Mouse (Mus musculus) liver, embryonic 16.5 days (tissue): ENCODE data around the gene Teddm1b. TPM values are rescaled to one million over a fixed set of nuclear protein-coding genes. Genes with fewer than 3 reads are reported as not detected.
"Not testable (repeated sequence)": the region's sequence is repeated elsewhere in the genome, so short reads cannot be mapped to it uniquely, and the experiment has no call there.

Experiments used
- ATAC-seq: fragments of 200-750 bp; cut with Nextera tagmentation; 2 replicates; pipeline ENCODE4 v1.8.0; 2017; ENCODE audit warnings: low read depth, mild to moderate bottlenecking, moderate number of reproducible peaks, moderate library complexity
- H3K27ac ChIP-seq: fragments of 300-500 bp; sonication (generic); 2 replicates; pipeline ENCODE4 v1.5.1; 2014; ENCODE audit warnings: mild to moderate bottlenecking, low read length
- H3K27me3 ChIP-seq: fragments of 300-500 bp; sonication (generic); 2 replicates; pipeline ENCODE4 v1.6.1; 2014; ENCODE audit warnings: low read depth, low read length, mixed read lengths; ENCODE audit not compliant: control insufficient read depth, insufficient read depth
- H3K36me3 ChIP-seq: fragments of 300-500 bp; sonication (generic); 2 replicates; pipeline ENCODE4 v1.6.1; 2014; ENCODE audit warnings: mild to moderate bottlenecking; ENCODE audit not compliant: control insufficient read depth, insufficient read depth
- H3K4me1 ChIP-seq: fragments of 300-500 bp; sonication (generic); 2 replicates; pipeline ENCODE4 v1.6.1; 2014; ENCODE audit warnings: low read depth, low read length, mixed read lengths; ENCODE audit not compliant: control insufficient read depth
- H3K4me2 ChIP-seq: fragments of 300-500 bp; sonication (generic); 2 replicates; pipeline ENCODE4 v1.6.1; 2014; ENCODE audit warnings: low read depth, low read length, mixed read lengths
- H3K4me3 ChIP-seq: fragments of 300-500 bp; sonication (generic); 2 replicates; pipeline ENCODE4 v1.5.1; 2014; ENCODE audit warnings: low read depth, mild to moderate bottlenecking, low read length
- H3K9ac ChIP-seq: fragments of 300-500 bp; sonication (generic); 2 replicates; pipeline ENCODE4 v1.6.1; 2014; ENCODE audit warnings: low read depth, low read length
- H3K9me3 ChIP-seq: fragments of 300-500 bp; sonication (generic); replicated peaks from 2 replicates; pipeline ENCODE4 v1.6.1; 2016; ENCODE audit warnings: low read length; ENCODE audit not compliant: control insufficient read depth
- WGBS: fragments of 180-500 bp; shearing (Covaris S2); extraction: QIAGEN DNeasy Blood & Tissue Kit; methylation state at CpG from one replicate; pipeline ENCODE4 v1.1.7; 2014; ENCODE audit not compliant: insufficient replicate concordance; 5-methylcytosine and 5-hydroxymethylcytosine counted together
- polyA plus RNA-seq: library from polyadenylated mRNA; unstranded; fragments of >200 nt; fragmentation: Nextera tagmentation; extraction: Ambion mirVana; gene quantifications from 2 replicates; pipeline ENCODE4 v1.2.1, GENCODE M21; 2015

The Teddm1b gene
- polyA plus RNA-seq, result 0.08 and 0.09 TPM in 2 replicates

DNA sequence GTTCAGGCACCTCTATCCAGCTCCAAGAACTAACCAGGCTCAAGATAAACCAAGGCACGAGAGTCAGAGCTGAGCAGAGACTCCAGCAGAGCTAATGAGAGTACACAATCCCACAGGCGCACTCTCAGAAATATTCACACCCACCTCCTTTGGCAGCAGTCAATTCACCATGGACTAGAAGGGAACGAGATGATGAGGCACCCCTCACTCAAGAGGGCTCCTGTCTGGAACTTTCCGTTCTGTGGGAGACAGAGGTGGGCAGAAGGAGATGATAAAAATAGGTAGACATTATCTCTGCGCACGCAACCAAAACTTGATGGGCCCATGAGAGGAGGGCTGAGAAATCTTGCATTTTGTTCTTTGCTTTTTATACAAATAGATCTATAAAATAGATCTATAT, at the start of gene Teddm1b:
TSS of gene Teddm1b (plus strand) at position 301 of the 400 bp plus-strand sequence.
- Histone ChIP-seq H3K9ac (no peak within 1 kb of the TSS), H3K27ac (no peak within 1 kb of the TSS), H3K4me1 (no peaks in the 10 kb centered on the region), H3K36me3 (no peaks in the 10 kb centered on the region), H3K4me3 (no peak within 1 kb of the TSS), H3K9me3 (no peaks in the 10 kb centered on the region), H3K27me3 (no peaks in the 10 kb centered on the region), H3K4me2 (no peak within 1 kb of the TSS)
- no peak for ATAC-seq
- WGBS, result 70% methylated on average over 6 of the region's 6 CpGs

DNA sequence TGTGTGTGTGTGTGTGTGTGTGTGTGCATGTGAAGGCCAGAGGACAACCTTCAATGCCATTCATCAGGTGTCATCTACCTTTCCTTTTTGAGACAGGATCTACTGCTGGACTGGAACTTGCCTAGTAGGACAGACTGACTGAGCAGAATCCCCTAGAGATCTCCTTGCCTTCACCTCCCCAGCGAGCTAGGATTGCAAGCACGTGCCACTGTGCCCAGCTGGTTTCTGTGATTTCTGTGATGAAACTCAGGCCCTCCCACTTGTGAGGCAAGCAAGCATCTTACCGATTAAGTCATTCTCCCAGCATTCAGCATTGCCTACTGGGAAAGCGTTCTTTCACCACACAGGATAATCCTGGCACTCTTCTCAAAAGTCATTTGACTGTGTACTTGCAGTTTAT, 43.4 kb upstream of the Teddm1b start:
- Histone ChIP-seq H3K27me3 (no peaks in the 10 kb centered on the region), H3K9me3 (no peaks in the 10 kb centered on the region), H3K36me3 (no peaks in the 10 kb centered on the region), H3K4me1 (no peaks in the 10 kb centered on the region), H3K4me2 (no peak overlapping the region), H3K4me3 (no peak overlapping the region), H3K9ac (no peak overlapping the region), H3K27ac (no peak overlapping the region)
- 66% methylated on average over 4 of the region's 4 CpGs for WGBS
- ATAC-seq, result no peak

DNA sequence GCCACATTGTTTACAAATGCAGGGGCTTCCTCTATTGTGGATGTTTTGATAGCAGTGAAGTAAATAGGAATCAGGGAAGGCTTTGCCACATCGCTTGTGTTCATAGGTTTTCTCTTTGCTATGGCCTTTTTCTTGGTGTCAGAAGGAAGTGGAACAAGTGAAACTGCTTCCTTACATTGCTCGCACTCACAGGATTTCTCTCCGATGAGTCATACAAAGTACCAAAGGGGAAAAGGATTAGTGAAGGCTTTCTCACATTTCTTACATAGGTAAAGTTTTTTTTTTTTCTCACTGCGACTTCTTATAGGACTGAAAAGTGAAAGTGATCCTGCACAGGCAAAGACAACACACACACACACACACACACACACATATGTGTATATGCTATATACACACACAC, 38.1 kb upstream of the Teddm1b start:
- 27% methylated on average over 4 of the region's 4 CpGs for WGBS

DNA sequence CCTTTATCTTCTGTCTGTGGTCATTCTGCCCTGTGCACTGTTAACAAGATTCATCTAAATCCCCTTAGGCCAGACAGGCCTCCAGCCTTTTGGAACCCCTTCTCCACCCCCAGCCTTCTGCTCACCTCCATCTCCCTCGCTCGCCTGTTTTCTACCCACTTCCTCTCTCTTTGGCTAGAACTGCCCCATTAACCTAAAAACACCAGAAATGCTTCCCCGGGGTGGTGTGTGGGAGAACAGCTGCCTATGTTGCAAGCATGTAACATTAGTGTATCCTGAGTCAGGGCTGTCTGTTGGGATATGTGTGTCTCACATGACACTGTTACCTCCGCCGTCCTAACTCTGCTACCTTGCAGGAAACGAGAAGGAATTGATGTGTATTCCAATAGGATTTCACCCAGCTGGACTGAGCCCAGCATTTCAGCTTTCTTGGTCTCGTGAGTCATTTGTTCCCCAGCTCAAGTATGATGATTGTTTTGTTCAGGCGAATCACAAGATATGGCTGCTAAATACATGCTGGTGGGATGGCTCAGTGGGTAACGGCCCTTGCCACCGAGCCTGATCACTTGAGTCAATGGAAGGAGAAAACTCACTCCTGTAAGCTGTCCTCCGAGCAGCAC, 31.9 kb upstream of the Teddm1b start:
- Histone ChIP-seq H3K9me3 (no peaks in the 10 kb centered on the region), H3K4me1 (no peaks in the 10 kb centered on the region), H3K4me3 (no peak overlapping the region), H3K27ac (no peak overlapping the region), H3K4me2 (no peak overlapping the region), H3K9ac (no peak overlapping the region), H3K36me3 (no peaks in the 10 kb centered on the region), H3K27me3 (no peaks in the 10 kb centered on the region)
- no peak for ATAC-seq
- WGBS, result 59% methylated on average over 11 of the region's 11 CpGs

More for the DNA sequence above, 38.1 kb upstream of the Teddm1b start:
- Histone ChIP-seq H3K9me3 (no peaks in the 10 kb centered on the region), H3K4me1 (no peaks in the 10 kb centered on the region), H3K27ac (no peak overlapping the region), H3K4me2 (no peak overlapping the region), H3K4me3 (no peak overlapping the region), H3K27me3 (no peaks in the 10 kb centered on the region), H3K36me3 (no peaks in the 10 kb centered on the region), H3K9ac (no peak overlapping the region)
- no peak for ATAC-seq

DNA sequence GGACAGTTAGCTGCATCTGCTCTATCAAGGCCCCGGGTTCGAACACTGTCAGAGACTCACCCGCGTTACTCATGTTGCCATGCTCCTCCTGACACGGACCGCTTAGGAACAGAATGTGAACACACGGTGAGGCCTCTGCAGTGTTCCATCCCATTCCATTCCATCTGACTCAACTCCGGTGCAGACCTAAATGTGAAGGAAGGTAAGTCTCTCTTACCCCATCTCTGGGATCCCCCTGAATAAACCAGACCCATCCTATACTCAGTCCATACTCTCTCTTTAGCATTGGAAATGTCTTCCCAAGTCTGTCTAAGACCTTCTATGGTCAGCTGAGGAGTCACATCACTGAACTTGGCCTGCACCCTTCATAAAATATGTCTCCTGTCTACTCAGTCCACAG, 30.1 kb upstream of the Teddm1b start, which contains the start of gene Rgsl1:
TSS of gene Rgsl1 (minus strand) at position 101 of the 400 bp plus-strand sequence.
- H3K9ac ChIP-seq, result no peak within 1 kb of the TSS
- no peak for ATAC-seq
- no peaks in the 10 kb centered on the region for H3K9me3 ChIP-seq
- H3K27ac ChIP-seq, result no peak within 1 kb of the TSS
- no peaks in the 10 kb centered on the region for H3K4me1 ChIP-seq
- H3K27me3 ChIP-seq, result no peaks in the 10 kb centered on the region
- WGBS, result 79% methylated on average over 8 of the region's 8 CpGs
- H3K4me3 ChIP-seq, result no peak within 1 kb of the TSS
- no peak within 1 kb of the TSS for H3K4me2 ChIP-seq
- H3K36me3 ChIP-seq, result no peaks in the 10 kb centered on the region

DNA sequence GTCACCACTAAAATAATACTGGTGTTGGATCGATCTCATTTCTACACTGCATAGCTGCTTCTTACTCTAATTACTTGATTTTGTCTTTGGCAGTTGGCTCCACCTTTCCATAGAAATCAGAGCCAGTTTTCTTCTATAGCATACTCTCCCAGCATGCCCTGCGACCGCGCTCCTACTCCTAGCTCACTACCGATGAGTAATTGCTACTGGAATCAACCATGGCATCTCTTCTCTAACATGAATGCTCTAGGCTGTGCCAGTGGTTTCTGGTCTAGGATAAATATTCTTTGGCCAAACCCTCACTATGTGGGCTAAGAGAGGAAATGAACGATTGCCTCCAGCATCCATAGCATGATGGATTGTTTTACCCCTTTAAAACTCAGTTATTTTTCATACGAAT, 27.7 kb upstream of the Teddm1b start:
- Histone ChIP-seq H3K27ac (no peak overlapping the region), H3K4me3 (no peak overlapping the region), H3K4me2 (no peak overlapping the region), H3K27me3 (no peaks in the 10 kb centered on the region), H3K9ac (no peak overlapping the region), H3K4me1 (no peaks in the 10 kb centered on the region), H3K9me3 (no peaks in the 10 kb centered on the region), H3K36me3 (no peaks in the 10 kb centered on the region)
- WGBS, result 72% methylated on average over 7 of the region's 7 CpGs
- ATAC-seq, result no peak

DNA sequence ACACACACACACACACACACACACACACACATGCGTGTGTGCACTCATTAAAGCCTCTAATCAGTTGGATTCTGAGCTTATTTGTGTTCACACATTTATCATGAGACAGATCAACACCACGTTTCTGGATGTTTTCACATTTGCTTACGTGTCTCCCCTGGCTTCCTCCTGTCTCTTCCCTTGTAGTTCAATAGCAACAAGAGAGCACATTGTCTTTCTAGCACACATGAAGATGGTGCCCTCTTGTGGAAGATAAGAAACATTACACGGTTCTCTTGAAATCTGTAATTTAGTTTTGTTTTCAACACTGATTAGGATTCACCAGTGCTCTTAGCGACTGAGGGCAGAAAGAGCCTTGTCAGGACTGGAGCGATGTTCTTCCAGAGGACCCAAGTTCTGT, 27.3 kb upstream of the Teddm1b start:
- H3K4me3 ChIP-seq, result no peak overlapping the region
- H3K9me3 ChIP-seq, result no peaks in the 10 kb centered on the region
- no peak for ATAC-seq
- no peaks in the 10 kb centered on the region for H3K27me3 ChIP-seq
- no peak overlapping the region for H3K4me2 ChIP-seq
- WGBS, result 14% methylated on average over 6 of the region's 6 CpGs
- no peak overlapping the region for H3K27ac ChIP-seq
- no peak overlapping the region for H3K9ac ChIP-seq
- H3K36me3 ChIP-seq, result no peaks in the 10 kb centered on the region
- H3K4me1 ChIP-seq, result no peaks in the 10 kb centered on the region

DNA sequence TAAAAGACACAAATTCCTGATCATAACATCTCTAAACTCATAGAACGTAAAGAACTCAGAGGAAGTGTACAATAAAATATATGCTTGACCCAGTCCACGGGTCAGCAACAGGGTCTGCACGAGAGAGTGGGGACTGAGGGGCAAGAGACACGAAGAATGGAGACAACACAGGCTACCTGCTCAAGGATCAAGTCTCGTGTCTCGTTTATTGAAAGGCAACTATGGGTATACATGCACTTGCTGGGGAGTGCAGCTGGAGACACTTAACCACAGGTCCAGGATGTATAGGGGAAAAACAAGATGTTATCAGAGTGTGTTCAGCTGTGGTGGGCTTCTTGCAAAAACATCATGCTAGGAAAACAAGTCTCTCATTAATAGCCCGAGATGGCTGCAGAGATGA, 21.4 kb upstream of the Teddm1b start:
- not testable (repeated sequence) for H3K36me3 ChIP-seq, H3K27me3 ChIP-seq, H3K4me3 ChIP-seq, H3K4me2 ChIP-seq, H3K27ac ChIP-seq, H3K9me3 ChIP-seq, ATAC-seq, H3K9ac ChIP-seq, H3K4me1 ChIP-seq
- 31% methylated on average over 7 of the region's 7 CpGs for WGBS

DNA sequence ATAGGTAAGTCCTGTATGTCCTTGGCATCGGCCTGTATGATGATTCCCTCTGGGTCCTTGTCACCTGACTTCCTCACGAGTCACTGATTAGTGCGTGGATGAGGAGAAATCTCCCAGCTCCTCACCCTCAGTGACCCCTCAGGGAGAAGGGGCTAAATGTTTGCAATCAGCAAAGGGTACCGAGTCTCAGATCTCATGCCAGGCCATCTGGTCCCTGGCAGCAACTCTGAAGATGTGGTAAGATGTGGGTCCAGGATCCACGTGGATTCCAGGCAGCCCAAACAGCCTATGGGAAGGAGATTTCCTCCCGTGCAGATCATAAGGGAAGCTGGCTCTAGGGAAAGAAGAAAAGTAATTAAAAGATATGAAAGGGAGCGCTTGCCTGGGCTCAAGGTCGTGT, 18.2 kb upstream of the Teddm1b start:
- ATAC-seq, result no peak
- H3K9me3 ChIP-seq, result no peaks in the 10 kb centered on the region
- no peak overlapping the region for H3K27ac ChIP-seq
- WGBS, result 59% methylated on average over 8 of the region's 8 CpGs
- H3K4me2 ChIP-seq, result no peak overlapping the region
- no peak overlapping the region for H3K4me3 ChIP-seq
- H3K36me3 ChIP-seq, result no peaks in the 10 kb centered on the region
- H3K4me1 ChIP-seq, result no peaks in the 10 kb centered on the region
- no peak overlapping the region for H3K9ac ChIP-seq
- H3K27me3 ChIP-seq, result no peaks in the 10 kb centered on the region
